Mouse (Mus musculus) neural tube, embryonic 11.5 days (tissue): ENCODE measurements around the gene Pkd1l1. TPM values are rescaled to one million over a fixed set of nuclear protein-coding genes. Genes with fewer than 3 reads are reported as not detected.

Experiments
- ATAC-seq: fragments of 200-750 bp; cut with Nextera tagmentation; 2 replicates; pipeline ENCODE4 v1.8.0; 2017; ENCODE audit warnings: moderate number of reproducible peaks, mild to moderate bottlenecking, moderate TSS enrichment, moderate library complexity; ENCODE audit not compliant: insufficient read depth, low FRiP score, low TSS enrichment
- DNase-seq: peaks from one replicate; pipeline ENCODE4 v3.0.0-alpha.2; 2015; ENCODE audit warnings: low spot score
- H3K27ac ChIP-seq: fragments of 300-500 bp; sonication (generic); 2 replicates; pipeline ENCODE4 v1.5.1; 2014; ENCODE audit warnings: low read depth, mild to moderate bottlenecking, low read length
- H3K27me3 ChIP-seq: fragments of 300-500 bp; sonication (generic); 2 replicates; pipeline ENCODE4 v1.6.1; 2014; ENCODE audit warnings: mild to moderate bottlenecking, low read length, mixed read lengths; ENCODE audit not compliant: control insufficient read depth, insufficient read depth
- H3K36me3 ChIP-seq: fragments of 300-500 bp; sonication (generic); 2 replicates; pipeline ENCODE4 v1.6.1; 2014; ENCODE audit warnings: mild to moderate bottlenecking, low read length, moderate library complexity, mixed read lengths; ENCODE audit not compliant: control insufficient read depth, insufficient read depth
- H3K4me1 ChIP-seq: fragments of 300-500 bp; sonication (generic); 2 replicates; pipeline ENCODE4 v1.6.1; 2014; ENCODE audit warnings: low read length, mixed read lengths; ENCODE audit not compliant: control insufficient read depth, insufficient read depth
- H3K4me2 ChIP-seq: fragments of 300-500 bp; sonication (generic); 2 replicates; pipeline ENCODE4 v1.6.1; 2014; ENCODE audit warnings: low read depth, mild to moderate bottlenecking, moderate library complexity
- H3K4me3 ChIP-seq: fragments of 300-500 bp; sonication (generic); 2 replicates; pipeline ENCODE4 v1.5.1; 2014; ENCODE audit warnings: low read depth, low read length
- H3K9ac ChIP-seq: fragments of 300-500 bp; sonication (generic); 2 replicates; pipeline ENCODE4 v1.6.1; 2014; ENCODE audit warnings: mild to moderate bottlenecking, low read length
- H3K9me3 ChIP-seq: fragments of 300-500 bp; sonication (generic); 2 replicates; pipeline ENCODE4 v1.6.1; 2016; ENCODE audit warnings: low read length; ENCODE audit not compliant: control insufficient read depth
- whole genome bisulfite sequencing: fragments of 180-500 bp; shearing (Covaris S2); extraction: QIAGEN DNeasy Blood & Tissue Kit; methylation state at CpG from one replicate; pipeline ENCODE4 v1.1.7; 2014; 5-methylcytosine and 5-hydroxymethylcytosine counted together
- polyA plus RNA-seq: library from polyadenylated mRNA; unstranded; fragments of >200 nt; fragmentation: Nextera tagmentation; extraction: Ambion mirVana; gene quantifications from 2 replicates; pipeline ENCODE4 v1.2.1, GENCODE M21; 2014

Gene Pkd1l1
- polyA plus RNA-seq, 1 experiment from 2014 or later: 0.25 TPM

- DNase-seq (no peak), ATAC-seq (no peak)
- no peaks in the 10 kb centered on the region for H3K4me1 ChIP-seq
- no peak overlapping the region for H3K9ac ChIP-seq
- H3K36me3 ChIP-seq: no peaks in the 10 kb centered on the region
- H3K4me2 ChIP-seq: no peak overlapping the region
- no peaks in the 10 kb centered on the region for H3K9me3 ChIP-seq
- H3K27ac ChIP-seq: no peak overlapping the region
- H3K4me3 ChIP-seq: no peak overlapping the region
- no peaks in the 10 kb centered on the region for H3K27me3 ChIP-seq
- WGBS: 53% methylated on average over 5 of the region's 5 CpGs
These were observed 175.6 kb downstream of the Pkd1l1 start for GRCm38 (mm10) chr11:8797486-8797885.

GRCm38 (mm10) chr11:8795031-8795430 is 178.0 kb downstream of the Pkd1l1 start:
- Histone ChIP-seq H3K27me3 (no peaks in the 10 kb centered on the region), H3K9me3 (no peaks in the 10 kb centered on the region), H3K4me2 (no peak overlapping the region), H3K36me3 (no peaks in the 10 kb centered on the region), H3K9ac (no peak overlapping the region), H3K4me3 (no peak overlapping the region), H3K4me1 (no peaks in the 10 kb centered on the region), H3K27ac (no peak overlapping the region)
- DNase-seq (no peak), ATAC-seq (no peak)
- WGBS: 89% methylated on average over 3 of the region's 3 CpGs

- ATAC-seq: no peak
- H3K4me2 ChIP-seq: no peak overlapping the region
- H3K27ac ChIP-seq: no peak overlapping the region
- no peaks in the 10 kb centered on the region for H3K4me1 ChIP-seq
- no peak for DNase-seq
- no peak overlapping the region for H3K4me3 ChIP-seq
- H3K27me3 ChIP-seq: no peaks in the 10 kb centered on the region
- no peaks in the 10 kb centered on the region for H3K9me3 ChIP-seq
- no peaks in the 10 kb centered on the region for H3K36me3 ChIP-seq
- no peak overlapping the region for H3K9ac ChIP-seq
- 90% methylated on average over 2 of the region's 2 CpGs for WGBS
These were observed 180.9 kb downstream of the Pkd1l1 start for GRCm38 (mm10) chr11:8792146-8792545.

GRCm38 (mm10) chr11:8789186-8789585 is 183.9 kb downstream of the Pkd1l1 start:
- no peak overlapping the region for H3K9ac ChIP-seq
- H3K4me2 ChIP-seq: no peak overlapping the region
- no peaks in the 10 kb centered on the region for H3K4me1 ChIP-seq
- ATAC-seq (no peak), DNase-seq (no peak)
- H3K4me3 ChIP-seq: no peak overlapping the region
- no peaks in the 10 kb centered on the region for H3K36me3 ChIP-seq
- H3K27ac ChIP-seq: no peak overlapping the region
- H3K27me3 ChIP-seq: no peaks in the 10 kb centered on the region
- no peaks in the 10 kb centered on the region for H3K9me3 ChIP-seq
- 73% methylated on average over 5 of the region's 5 CpGs for WGBS

- Histone ChIP-seq H3K4me1 (no peaks in the 10 kb centered on the region), H3K27ac (no peak overlapping the region), H3K4me3 (no peak overlapping the region), H3K9me3 (no peaks in the 10 kb centered on the region), H3K9ac (no peak overlapping the region), H3K27me3 (no peaks in the 10 kb centered on the region), H3K4me2 (no peak overlapping the region), H3K36me3 (no peaks in the 10 kb centered on the region)
- ATAC-seq: no peak
- WGBS: 86% methylated on average over 3 of the region's 3 CpGs
- no peak for DNase-seq
These were observed 185.5 kb downstream of the Pkd1l1 start for GRCm38 (mm10) chr11:8787604-8788003.

GRCm38 (mm10) chr11:8784413-8784812 is 188.7 kb downstream of the Pkd1l1 start:
- Histone ChIP-seq H3K4me3 (no peak overlapping the region), H3K27me3 (no peaks in the 10 kb centered on the region), H3K36me3 (no peaks in the 10 kb centered on the region), H3K27ac (no peak overlapping the region), H3K9me3 (no peaks in the 10 kb centered on the region), H3K9ac (no peak overlapping the region), H3K4me1 (0 out of 2 replicates have a peak, but pooled peaks cover 4% of the 10 kb centered on the region), H3K4me2 (no peak overlapping the region)
- 75% methylated on average over 4 of the region's 4 CpGs for WGBS
- ATAC-seq (no peak), DNase-seq (no peak)

GRCm38 (mm10) chr11:8782141-8782465 is 191.0 kb downstream of the Pkd1l1 start:
- no peaks in the 10 kb centered on the region for H3K36me3 ChIP-seq
- no peak overlapping the region for H3K9ac ChIP-seq
- no peak overlapping the region for H3K4me3 ChIP-seq
- H3K4me1 ChIP-seq: 0 out of 2 replicates have a peak, but pooled peaks cover 4% of the 10 kb centered on the region
- H3K9me3 ChIP-seq: no peaks in the 10 kb centered on the region
- DNase-seq (no peak), ATAC-seq (no peak)
- 87% methylated on average over 3 of the region's 3 CpGs for WGBS
- H3K27ac ChIP-seq: no peak overlapping the region
- no peaks in the 10 kb centered on the region for H3K27me3 ChIP-seq
- no peak overlapping the region for H3K4me2 ChIP-seq

- Histone ChIP-seq H3K9ac (no peak overlapping the region), H3K36me3 (no peaks in the 10 kb centered on the region), H3K9me3 (no peaks in the 10 kb centered on the region), H3K27me3 (no peaks in the 10 kb centered on the region), H3K4me2 (no peak overlapping the region), H3K4me3 (no peak overlapping the region), H3K4me1 (0 out of 2 replicates have a peak, but pooled peaks cover 4% of the 10 kb centered on the region), H3K27ac (no peak overlapping the region)
- 53% methylated on average over 10 of the region's 10 CpGs for WGBS
- DNase-seq (peak; percentile 25), ATAC-seq (no peak)
These were observed 191.5 kb downstream of the Pkd1l1 start for GRCm38 (mm10) chr11:8781308-8782140.

GRCm38 (mm10) chr11:8779427-8779826 is 193.6 kb downstream of the Pkd1l1 start:
- Histone ChIP-seq H3K27ac (no peak overlapping the region), H3K27me3 (no peaks in the 10 kb centered on the region), H3K4me3 (no peak overlapping the region), H3K9me3 (no peaks in the 10 kb centered on the region), H3K9ac (no peak overlapping the region), H3K4me2 (no peak overlapping the region), H3K4me1 (0 out of 2 replicates have a peak, but pooled peaks cover 4% of the 10 kb centered on the region), H3K36me3 (no peaks in the 10 kb centered on the region)
- 74% methylated on average over 3 of the region's 3 CpGs for WGBS
- ATAC-seq (no peak), DNase-seq (no peak)
